Mouse (Mus musculus) retina, postnatal 7 days (tissue): ENCODE data around the gene Aspscr1.
"Not testable (repeated sequence)": the region's sequence is repeated elsewhere in the genome, so short reads cannot be mapped to it uniquely, and the experiment has no call there.

Experiments
- DNase-seq: peaks from one replicate; pipeline ENCODE4 v3.0.0-alpha.2; 2012; ENCODE audit warnings: low read depth, low spot score

Aspscr1 gene

DNA sequence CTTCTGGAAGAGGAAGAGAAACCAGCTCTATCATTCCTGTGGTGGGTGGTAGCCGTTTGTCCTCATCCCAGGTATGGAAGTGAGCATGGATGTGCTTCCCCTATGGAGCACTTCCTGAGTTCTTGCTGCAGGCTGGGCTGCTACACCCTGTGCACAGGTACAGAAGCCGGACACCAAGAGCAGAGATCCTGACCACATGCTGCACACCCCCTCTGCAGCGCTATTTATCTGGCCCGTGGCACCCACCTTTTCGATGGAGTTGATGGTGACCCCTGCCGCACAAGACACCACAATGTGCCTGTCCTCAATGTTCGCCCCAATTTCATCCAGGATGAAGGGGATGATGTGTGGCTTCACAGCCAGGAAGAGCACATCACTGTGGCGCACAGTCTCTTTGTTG lies 30.9 kb upstream of the Aspscr1 start:
- no peak for DNase-seq

GRCm38 (mm10) chr11:120642939-120643600 lies 29.7 kb upstream of the Aspscr1 start:
- no peak for DNase-seq

GRCm38 (mm10) chr11:120643601-120643987 lies 29.2 kb upstream of the Aspscr1 start, which contains the start of gene Pycr1:
Gene Pycr1 (minus strand): TSS chr11:120643769.
- peak; percentile 75 for DNase-seq

- DNase-seq, result no peak
These were observed 25.5 kb upstream of the Aspscr1 start for GRCm38 (mm10) chr11:120647047-120647830.

DNA sequence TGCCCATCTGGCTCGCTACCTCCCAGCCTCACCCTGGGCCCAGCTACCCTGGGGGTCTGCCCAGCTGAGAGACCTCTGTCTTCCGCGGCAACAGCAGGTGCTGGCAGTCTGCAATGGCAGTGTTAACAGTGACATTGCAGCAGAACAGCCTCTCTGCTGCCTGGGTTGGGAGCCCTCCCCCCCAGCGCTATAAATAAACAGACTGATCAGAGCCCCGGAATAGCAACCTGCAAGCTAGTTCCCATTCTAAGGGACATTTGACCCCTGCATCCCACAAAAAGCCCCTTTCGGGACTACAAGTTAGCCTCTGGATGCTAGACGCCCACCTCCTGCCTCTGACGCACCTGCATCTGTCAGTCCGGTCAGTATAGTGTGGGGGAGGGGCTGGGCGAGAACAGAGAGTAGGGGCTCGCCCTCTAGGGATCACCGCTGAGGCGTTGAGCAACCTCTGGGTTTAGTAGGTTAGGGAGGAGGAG lies 24.7 kb upstream of the Aspscr1 start, which contains the start of gene Myadml2:
Myadml2 (minus strand) TSS at position 158 of the 476 bp plus-strand sequence.
- no peak for DNase-seq

DNA sequence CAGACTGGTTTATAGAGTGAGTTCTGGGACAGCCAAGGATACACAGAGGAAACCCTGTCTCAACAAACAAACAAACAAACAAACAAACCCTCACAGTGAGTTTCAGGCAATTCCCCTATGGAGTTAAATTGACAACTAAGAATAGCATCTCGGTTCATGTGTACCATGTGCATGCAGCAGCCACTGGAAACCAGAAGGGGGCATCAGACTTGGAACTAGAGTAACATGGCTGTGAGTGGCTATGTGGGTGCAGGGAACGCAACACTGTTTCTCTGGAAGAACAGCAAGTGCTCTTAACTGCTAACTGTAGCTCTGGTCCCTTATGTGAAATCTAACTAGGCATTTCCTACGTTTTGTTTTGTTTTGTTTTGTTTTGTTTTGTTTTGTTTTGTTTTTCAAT lies 20.9 kb upstream of the Aspscr1 start:
- no peak for DNase-seq

DNA sequence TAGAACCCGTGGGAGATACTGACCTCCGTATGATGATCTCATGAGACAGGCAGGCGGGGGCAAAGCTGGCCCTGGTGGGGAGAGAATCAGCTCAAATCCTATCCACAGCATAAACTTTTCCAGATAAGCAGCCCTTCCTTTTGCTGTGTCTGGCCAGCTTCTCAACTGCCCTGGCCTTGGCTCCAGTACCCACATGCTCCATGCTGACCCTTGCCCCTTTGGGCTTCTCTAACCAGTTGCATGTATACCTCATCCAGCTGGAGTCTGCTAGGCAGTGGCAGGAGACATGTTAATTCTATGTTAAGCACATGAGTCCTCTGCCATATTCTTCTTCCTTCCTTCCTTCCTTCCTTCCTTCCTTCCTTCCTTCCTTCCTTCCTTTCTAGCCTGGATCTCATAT lies 18.0 kb upstream of the Aspscr1 start:
- no peak for DNase-seq

- no peak for DNase-seq
These were observed 15.5 kb upstream of the Aspscr1 start for GRCm38 (mm10) chr11:120657301-120657700.

GRCm38 (mm10) chr11:120658876-120659410 lies 13.8 kb upstream of the Aspscr1 start:
- peak; percentile 67 for DNase-seq

GRCm38 (mm10) chr11:120659509-120660300 lies 13.1 kb upstream of the Aspscr1 start:
- DNase-seq, result no peak

- no peak for DNase-seq
These were observed 12.3 kb upstream of the Aspscr1 start for GRCm38 (mm10) chr11:120660301-120661075.

- DNase-seq, result no peak
These were observed 11.7 kb upstream of the Aspscr1 start, which contains the start of gene Notum for GRCm38 (mm10) chr11:120661076-120661460. Gene Notum (minus strand): TSS chr11:120661175.

GRCm38 (mm10) chr11:120662759-120663158 lies 10.0 kb upstream of the Aspscr1 start:
- DNase-seq, result no peak

DNA sequence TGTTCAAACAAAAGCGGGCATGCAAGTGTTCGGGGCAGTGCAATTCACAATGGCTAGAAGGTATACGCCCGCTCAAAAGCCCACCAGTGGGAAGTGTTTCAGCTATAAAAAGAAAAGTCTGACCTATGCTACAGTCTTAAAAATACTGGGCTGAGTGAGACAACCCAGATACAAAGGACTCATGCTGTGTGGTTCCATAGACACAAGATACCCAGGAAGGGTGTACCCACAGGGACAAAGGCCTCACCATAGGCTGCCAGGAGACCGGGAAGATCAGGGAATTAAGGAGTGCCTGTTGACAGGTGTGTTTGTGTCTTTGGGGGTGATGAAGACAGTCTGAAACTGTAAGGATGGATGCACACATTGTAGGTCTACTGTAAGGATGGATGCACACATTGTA lies 9.1 kb upstream of the Aspscr1 start:
- DNase-seq, result no peak

DNA sequence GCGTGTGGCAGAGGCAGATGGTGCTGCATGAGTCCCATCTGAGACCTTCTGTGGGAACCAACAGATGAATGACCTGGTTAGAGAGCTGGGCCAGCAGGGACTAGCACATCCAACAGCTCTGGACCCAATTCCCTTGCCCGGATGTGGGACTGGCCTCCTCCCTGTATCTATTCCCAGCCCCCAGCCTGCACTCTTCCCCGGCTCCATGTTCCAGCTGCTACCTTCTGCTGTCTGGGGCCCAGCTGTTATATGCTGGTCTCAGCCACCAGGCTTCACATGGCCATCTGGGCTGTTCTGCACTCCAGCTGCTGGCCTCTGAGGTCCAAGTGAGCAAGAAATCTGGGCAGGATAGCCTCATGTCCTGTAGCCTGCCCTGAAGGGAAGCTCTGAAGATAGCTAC lies 7.4 kb upstream of the Aspscr1 start:
- no peak for DNase-seq

DNA sequence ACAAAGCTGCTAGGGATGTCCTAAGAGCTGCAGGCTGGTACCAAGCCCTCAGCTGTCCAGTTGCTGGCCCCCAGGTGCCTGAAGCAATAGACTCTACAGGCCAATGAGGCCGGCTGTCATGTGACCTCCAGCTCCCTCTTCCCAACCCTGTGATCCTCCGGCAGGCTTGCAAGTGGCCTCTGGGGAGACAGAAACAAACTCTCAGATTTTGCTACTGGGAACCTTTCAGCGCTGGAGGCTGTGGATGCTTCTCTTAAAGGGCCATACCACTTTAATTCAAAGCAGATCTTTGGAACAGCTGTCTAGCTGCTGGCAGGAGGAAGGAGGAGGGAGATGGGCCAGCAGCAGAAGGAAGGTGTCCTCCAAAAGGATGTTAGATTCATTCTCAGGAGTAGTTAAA lies 6.2 kb upstream of the Aspscr1 start:
- DNase-seq, result no peak

DNA sequence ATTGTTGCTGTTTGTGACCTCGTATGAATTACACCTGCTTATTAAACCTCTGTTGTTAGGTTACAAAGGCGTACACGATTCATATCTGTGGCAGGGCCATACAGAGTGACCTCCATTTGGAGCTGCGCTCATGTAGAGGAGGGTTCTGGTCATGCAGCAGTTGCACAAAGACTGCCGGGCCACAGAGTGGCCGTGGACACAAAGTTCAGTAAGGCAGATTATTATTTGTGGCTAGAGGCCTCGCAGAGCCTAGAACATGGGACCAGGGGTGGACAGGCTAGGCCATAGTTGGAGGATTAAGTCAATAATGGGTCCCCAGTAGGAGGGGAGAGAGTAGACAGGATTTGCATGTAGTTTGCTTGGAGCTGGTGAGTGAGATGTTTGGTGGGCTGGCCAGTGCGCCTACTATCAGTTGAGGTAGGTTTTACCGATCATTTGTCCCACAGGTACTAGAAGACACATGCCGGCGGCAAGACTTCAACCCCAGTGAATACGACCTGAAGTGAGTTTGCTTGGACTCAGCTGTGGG lies 885 bp downstream of the Aspscr1 start:
- DNase-seq, result no peak

DNA sequence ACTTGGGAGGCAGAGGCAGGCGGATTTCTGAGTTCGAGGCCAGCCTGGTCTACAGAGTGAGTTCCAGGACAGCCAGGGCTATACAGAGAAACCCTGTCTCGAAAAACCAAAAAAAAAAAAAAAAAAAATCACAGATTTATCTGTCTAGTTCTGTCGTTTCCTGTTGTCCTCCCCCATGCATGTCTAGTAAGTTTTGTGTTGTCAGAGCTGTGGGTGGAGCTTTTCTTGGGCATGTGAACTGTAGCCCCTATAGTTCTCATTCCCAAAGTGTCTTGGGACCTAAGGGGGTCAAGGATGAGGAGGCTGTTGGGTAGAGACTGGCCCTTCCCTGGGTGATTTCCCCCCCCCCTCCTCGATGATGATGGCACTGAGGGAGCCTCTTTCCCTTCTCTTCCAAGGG lies 3.1 kb downstream of the Aspscr1 start:
- DNase-seq, result not testable (repeated sequence)

GRCm38 (mm10) chr11:120676951-120677350 lies 4.2 kb downstream of the Aspscr1 start:
- DNase-seq, result no peak

GRCm38 (mm10) chr11:120679909-120680308 lies 7.1 kb downstream of the Aspscr1 start:
- no peak for DNase-seq

DNA sequence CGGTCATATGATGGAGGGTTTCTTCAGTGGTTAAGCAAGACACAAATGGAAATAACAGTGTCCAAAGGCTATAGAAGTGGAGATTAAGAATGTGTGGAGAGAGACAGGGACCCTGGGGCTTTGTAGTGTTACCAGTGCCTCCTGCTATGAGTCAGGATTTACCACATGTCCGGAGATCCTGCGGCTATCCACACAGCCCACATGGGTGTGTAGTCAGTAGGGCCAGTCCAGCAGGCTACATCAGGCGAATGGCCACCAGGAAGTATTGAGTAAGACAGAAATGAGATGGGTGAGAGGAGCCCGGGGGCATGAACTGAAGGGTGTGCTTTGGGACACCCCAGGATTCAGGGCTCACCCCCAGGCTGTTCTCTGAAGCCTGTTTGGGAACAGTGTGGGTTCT lies 9.9 kb downstream of the Aspscr1 start:
- DNase-seq, result no peak
